Mouse (Mus musculus) natural killer cell, adult 2 months (primary cell): ENCODE measurements around the gene Lsm10.
"Not testable (repeated sequence)": the region's sequence is repeated elsewhere in the genome, so short reads cannot be mapped to it uniquely, and the experiment has no call there.

Experiments
- DNase-seq, 2 experiments: peaks; one replicate each; pipeline ENCODE4 v3.0.0; 2022; ENCODE audit warnings: low spot score in 2 of 2

Lsm10 gene

GRCm38 (mm10) chr4:126095622-126096430 lies 597 bp upstream of the Lsm10 start:
- DNase-seq, result not testable (repeated sequence)

- no peak for DNase-seq
These were observed 1.4 kb downstream of the Lsm10 start for GRCm38 (mm10) chr4:126097711-126098253.

- DNase-seq, result no peak
These were observed 2.9 kb downstream of the Lsm10 start for GRCm38 (mm10) chr4:126099365-126099764.

- DNase-seq, result no peak
These were observed 4.3 kb downstream of the Lsm10 start for GRCm38 (mm10) chr4:126100764-126101163.

GRCm38 (mm10) chr4:126102061-126102841 lies 5.8 kb downstream of the Lsm10 start:
- DNase-seq, result peak in 1 of 2 experiments; percentile 4

GRCm38 (mm10) chr4:126103057-126103581 lies 6.7 kb downstream of the Lsm10 start:
- DNase-seq, result peak; percentile 83 to 91

- DNase-seq, result peak; percentile 95 to 97
These were observed 7.2 kb downstream of the Lsm10 start, which contains the start of gene Stk40 for GRCm38 (mm10) chr4:126103590-126104068. Gene Stk40, plus strand, starts transcription at chr4:126103957.

- DNase-seq, result peak; percentile 7 to 30
These were observed 8.0 kb downstream of the Lsm10 start for GRCm38 (mm10) chr4:126104261-126105075.

- DNase-seq, result no peak
These were observed 8.8 kb downstream of the Lsm10 start for GRCm38 (mm10) chr4:126105131-126105783.

- no peak for DNase-seq
These were observed 11.8 kb downstream of the Lsm10 start for GRCm38 (mm10) chr4:126108061-126108740.

- DNase-seq, result no peak
These were observed 13.4 kb downstream of the Lsm10 start for GRCm38 (mm10) chr4:126109613-126110373.

GRCm38 (mm10) chr4:126110374-126111152 lies 14.1 kb downstream of the Lsm10 start:
- DNase-seq, result peak; percentile 90 to 92

- no peak for DNase-seq
These were observed 14.7 kb downstream of the Lsm10 start for GRCm38 (mm10) chr4:126111153-126111549.

- no peak for DNase-seq
These were observed 16.8 kb downstream of the Lsm10 start for GRCm38 (mm10) chr4:126113243-126113642.

- peak; percentile 68 to 75 for DNase-seq
These were observed 17.5 kb downstream of the Lsm10 start for GRCm38 (mm10) chr4:126113943-126114342.

- no peak for DNase-seq
These were observed 19.0 kb downstream of the Lsm10 start for GRCm38 (mm10) chr4:126115411-126115810.

GRCm38 (mm10) chr4:126115871-126116521 lies 19.6 kb downstream of the Lsm10 start:
- DNase-seq, result no peak

- DNase-seq, result no peak
These were observed 20.7 kb downstream of the Lsm10 start for GRCm38 (mm10) chr4:126117116-126117515.
